Mouse (Mus musculus) heart, postnatal 10 days (tissue): ENCODE measurements around the gene Tigd4. TPM values are rescaled to one million over a fixed set of nuclear protein-coding genes. Genes with fewer than 3 reads are reported as not detected.

Experiments used
- DNase-seq, 2 experiments: peaks; one replicate each; pipeline ENCODE4 v3.0.0; 2021
- intact Hi-C: fragments of 180-260 bp; cut with DNase I; formaldehyde crosslinking; loops from one replicate; pipeline ENCODE4 v1.15.1; 2025
- total RNA-seq, 2 experiments: library from RNA; stranded (reverse); gene quantifications; 2 replicates each; pipeline ENCODE4 v1.2.3; 2021

Tigd4 gene
- total RNA-seq, 2 experiments from 2014 or later, result 0.07 to 0.26 TPM

DNA sequence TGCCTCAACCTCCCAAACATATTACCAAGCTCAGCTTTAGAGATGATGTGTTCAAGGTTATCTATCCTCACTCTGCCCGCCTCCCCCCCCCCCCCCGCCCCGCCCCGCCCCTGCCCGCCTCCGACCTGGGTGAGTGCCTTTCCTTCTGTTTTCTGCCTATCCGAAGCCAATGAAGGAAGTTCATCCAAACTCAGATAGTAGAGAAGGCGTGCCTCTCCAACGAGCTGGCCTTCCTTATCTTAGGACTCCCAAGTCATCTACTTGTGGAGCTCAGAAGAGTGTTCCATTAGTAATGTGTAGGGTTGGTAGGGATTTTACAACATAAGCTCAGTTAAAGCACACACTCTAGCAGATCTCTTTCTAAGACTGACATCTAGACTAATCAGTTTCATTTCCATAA is 9.8 kb downstream of the Tigd4 start:
- no peak for DNase-seq
- intact Hi-C loops, result no loop called here

DNA sequence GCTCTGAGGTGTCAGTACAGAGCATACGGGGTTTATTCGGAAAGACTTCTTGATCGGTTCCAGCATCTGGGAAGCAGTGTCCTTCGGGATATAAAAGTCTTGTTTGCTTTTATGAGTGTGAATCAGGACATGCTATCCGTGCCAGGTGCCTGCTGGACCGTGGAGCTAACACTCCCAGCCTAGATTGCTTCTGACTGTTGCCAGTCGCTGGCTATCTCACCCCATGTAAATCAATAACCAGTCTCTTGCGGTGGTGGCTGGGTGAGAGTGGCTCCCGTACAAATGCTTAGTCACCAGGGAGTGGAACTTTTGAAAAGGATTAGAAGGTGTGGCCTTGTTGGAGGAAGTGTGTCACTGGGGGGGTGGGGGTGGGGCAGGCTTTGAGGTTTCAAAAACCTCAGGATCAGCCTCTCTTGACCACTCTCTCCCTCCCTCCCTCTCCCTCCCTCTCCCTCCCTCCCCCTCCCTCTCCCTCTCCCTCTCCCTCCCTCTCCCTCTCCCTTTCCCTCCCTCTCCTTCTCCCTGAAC is 16.9 kb downstream of the Tigd4 start:
- intact Hi-C loops, result no loop called here
- no peak for DNase-seq

DNA sequence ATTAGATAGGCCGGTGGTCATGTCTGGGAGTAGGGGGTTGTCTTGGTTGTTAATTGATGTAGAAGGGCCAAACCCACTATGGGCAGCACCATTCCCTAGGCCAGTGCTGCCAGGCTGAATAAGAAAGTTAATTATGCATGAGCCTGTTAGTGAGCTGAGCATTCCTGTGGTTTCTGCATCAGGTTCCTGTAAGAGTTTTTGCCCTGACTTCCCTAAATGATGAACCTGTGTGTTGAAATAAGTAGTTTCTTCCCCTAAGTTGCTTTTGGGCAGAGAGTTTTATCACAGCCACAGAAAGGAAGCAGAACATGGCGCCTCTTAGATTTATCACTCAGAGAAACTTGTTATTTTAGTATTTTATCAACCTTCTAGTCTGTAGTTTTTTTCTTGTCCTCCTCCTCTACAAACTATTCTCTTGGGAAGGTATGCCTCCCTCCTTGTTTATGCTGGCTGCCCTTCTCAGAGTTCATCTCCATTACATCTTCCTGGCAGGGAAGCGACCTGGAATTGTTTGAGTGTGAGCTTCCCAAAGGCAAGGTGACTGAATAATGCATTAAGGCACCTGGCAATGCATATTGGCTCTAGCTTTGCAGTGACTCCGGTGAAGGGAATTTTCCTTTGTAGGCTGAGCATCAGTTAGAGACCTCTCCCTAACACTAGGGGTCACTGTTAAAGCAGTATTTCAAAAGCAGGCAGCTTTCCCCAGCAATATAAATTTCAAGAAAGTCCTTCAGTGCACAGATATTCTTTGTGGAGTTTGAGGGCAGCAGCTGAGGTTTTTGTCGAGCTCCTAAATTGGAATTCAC is 21.9 kb downstream of the Tigd4 start:
- peak; percentile 40 to 56 for DNase-seq
- intact Hi-C loops, result loop anchor here (2.0 to 5.0 kb wide), 3 partner anchors 78 to 292 kb away; no protein-coding TSS in a partner anchor

DNA sequence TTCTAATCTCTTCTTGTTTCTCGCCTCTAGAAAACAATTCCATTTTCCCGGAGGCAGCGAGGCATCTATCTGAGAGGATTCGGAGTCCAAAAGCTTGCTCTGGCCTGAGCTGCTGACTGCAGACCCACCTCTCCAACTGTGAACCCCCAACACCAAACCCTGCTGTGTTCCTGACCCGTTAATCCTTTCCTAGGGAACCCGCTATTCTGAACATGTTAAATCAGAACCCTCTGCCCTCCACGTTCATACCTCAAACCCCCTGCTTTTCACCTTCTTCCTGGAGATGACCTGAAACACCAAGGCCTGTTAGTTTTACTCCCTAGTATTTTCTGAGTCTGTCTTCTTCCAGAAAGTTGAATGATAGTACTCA is 22.5 kb downstream of the Tigd4 start:
- no peak for DNase-seq
- intact Hi-C loops, result loop anchor here (2.0 to 5.0 kb wide), 4 partner anchors 77 to 291 kb away; no protein-coding TSS in a partner anchor

GRCm38 (mm10) chr3:84618627-84619026 is 25.3 kb downstream of the Tigd4 start:
- no peak for DNase-seq
- intact Hi-C loops, result loop anchor here (5.0 kb wide), 2 partner anchors 269 to 289 kb away; no protein-coding TSS in a partner anchor

DNA sequence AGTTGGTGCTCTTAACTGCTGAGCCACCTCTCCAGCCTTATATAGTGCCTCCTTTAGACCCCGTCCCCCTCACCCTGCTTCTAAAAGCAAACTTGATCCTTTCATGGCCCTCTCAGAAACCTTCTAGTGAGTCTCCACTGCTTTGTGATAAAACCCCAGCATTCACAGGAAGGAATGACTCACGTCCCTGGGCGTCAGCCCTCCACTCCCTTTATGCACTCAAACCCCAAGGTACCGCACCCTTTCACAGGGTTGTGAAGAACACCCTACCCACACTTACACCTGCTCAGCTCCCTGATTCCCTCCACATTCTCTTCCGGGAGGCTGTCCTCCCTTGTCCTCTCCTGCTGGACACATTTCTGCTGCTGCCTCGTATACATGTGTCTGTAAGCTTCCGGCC is 25.7 kb downstream of the Tigd4 start:
- intact Hi-C loops, result loop anchor here (5.0 kb wide), 2 partner anchors 268 to 288 kb away; no protein-coding TSS in a partner anchor

DNA sequence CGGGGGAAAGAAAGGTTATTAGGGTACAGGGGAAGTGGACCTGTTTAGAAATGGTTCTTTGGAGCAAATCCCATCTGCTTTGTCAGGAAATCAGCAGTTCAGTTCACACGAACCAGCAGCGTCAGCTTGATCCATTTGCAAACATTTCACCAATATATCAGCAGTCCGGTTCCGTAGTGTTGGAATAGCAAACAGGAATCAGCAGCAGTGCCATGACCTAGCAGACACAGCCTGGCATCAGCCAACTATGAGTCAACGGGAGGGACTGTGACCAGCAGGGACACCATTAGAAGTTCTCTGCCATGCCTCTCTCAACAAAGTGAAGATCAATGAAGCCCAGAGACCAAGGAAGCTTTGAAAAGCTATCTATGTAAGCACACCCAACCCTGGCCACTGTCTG is 26.4 kb downstream of the Tigd4 start:
- DNase-seq, result no peak
- intact Hi-C loops, result loop anchor here (5.0 kb wide), 2 partner anchors 268 to 288 kb away; no protein-coding TSS in a partner anchor

More for the DNA sequence above, 25.7 kb downstream of the Tigd4 start:
- no peak for DNase-seq

DNA sequence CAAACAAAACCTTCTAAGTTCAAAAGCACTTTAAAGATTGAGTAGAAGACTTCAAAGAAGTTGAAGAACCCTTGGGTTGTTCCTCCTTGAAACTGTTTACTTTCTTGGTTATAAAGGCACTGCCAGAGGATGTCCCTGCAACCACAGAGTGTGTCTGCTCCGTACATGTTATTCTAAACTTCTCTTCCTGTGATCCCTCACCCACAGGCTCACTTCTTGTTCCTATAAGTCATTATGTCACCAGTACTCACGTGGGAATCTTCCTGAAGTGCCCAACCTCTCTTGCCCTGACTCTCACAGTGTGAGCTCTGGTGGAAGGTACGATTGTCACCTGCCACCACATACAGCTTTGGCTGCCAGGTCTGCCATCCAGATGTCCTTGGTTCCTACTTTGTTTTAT is 28.7 kb downstream of the Tigd4 start:
- intact Hi-C loops, result no loop called here

GRCm38 (mm10) chr3:84631586-84631985 is 38.2 kb downstream of the Tigd4 start:
- no peak for DNase-seq
- intact Hi-C loops, result no loop called here

More for the DNA sequence above, 28.7 kb downstream of the Tigd4 start:
- DNase-seq, result no peak

GRCm38 (mm10) chr3:84637095-84637494 is 43.7 kb downstream of the Tigd4 start:
- DNase-seq, result no peak
- intact Hi-C loops, result no loop called here

- no peak for DNase-seq
- intact Hi-C loops, result no loop called here
Observed at GRCm38 (mm10) chr3:84637890-84638578, 44.7 kb downstream of the Tigd4 start.

- intact Hi-C loops, result no loop called here
- no peak for DNase-seq
Observed at GRCm38 (mm10) chr3:84638858-84639257, 45.5 kb downstream of the Tigd4 start.

DNA sequence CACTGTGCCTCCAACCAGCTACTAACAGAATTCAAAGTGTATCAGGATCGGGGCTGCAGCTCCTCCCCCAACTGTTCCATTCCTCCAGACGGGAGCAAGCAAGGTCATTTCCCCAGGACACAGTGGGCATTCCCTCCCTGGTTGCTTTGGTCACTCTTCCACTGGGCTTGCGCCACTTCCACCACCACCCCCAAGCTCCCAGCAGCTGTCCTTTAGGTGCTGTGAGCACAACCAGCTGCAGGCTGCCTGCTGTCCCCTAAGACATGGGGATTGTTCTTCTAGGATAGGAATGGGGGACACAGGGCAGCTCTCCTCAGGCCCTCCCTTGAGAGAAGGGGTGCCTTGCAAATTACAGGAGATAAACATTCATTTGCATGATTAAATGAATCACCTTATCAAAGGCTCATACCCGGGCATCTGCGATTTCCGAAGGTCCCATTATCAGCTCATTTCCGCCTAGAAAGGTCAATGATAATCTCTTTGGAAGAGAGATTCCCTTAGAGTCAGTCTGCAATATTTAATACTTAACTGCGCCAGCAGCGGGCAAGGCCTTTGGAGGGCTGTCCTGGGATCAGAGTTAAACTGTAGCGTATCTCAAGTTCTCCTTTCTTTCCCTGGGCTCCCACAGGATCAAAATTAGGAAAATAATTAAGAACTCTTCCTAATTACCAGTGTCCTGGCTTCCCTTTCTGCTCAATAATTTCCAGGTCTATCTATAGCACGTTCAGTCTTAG is 46.6 kb downstream of the Tigd4 start:
- no peak for DNase-seq

DNA sequence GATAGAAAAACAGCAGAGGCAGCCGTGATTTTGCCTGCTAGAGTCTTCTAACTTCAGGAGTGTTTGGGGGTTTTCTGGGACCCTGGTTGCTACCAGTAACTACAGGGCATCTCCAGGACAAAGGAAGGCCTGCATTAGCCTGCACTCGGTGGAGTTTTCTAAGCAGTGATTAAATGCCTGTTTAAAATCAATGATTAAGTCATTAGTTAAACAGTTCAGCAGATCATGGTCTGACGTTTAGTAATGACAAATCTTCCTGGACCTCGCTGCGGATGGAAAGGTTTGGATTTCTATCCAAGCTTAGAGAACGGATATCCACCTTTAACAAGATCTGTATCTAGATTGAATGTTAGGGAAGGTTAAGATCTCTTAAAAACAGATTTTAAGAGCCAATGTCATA is 47.2 kb downstream of the Tigd4 start:
- DNase-seq, result no peak
- intact Hi-C loops, result no loop called here

More for the DNA sequence above, 46.6 kb downstream of the Tigd4 start:
- intact Hi-C loops, result no loop called here

GRCm38 (mm10) chr3:84641391-84641790 is 48.0 kb downstream of the Tigd4 start:
- no peak for DNase-seq
- intact Hi-C loops, result no loop called here

- DNase-seq, result no peak
Observed at GRCm38 (mm10) chr3:84642942-84643341, 49.6 kb downstream of the Tigd4 start.

DNA sequence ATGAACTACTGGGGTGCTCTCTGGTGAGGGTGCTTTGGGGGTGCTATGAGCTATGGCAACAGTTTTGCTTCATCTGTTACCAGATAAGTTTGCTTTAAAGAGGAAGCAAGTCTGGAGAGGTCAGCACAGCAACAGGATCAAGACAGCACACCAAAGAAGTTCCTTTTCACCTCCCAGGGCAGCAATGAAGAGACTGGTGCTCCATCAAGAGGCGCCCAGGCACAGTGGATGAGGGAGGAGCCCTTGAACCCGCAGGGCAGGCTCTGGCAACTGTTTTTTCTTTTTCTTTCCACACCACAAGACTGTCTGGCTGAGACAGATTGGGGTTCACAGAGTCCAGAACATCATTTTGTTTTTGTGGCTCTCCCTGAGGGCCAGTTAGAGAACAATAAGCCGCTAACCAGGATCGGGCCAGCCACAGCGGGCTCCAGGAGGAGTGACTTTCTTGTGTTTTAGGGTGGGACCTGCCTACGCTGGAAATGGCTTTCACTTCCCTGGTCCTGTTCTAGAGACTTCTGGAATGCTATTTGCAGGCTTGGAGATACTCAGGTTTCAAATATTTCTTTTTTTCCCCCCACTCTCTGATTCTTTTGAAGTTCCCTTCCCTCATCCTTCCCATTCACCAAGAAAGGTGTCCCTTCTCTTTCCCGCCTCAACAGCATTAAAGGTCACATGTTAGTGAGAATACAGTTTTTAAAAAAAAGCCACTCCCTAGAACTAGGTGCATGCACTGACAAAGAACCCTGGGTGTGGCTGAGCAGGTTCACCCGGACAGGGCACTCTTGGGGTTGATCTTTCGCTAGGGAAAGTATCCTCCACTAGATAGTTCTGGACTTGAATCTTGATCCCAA is 52.0 kb downstream of the Tigd4 start:
- DNase-seq, result no peak
- intact Hi-C loops, result no loop called here

More at GRCm38 (mm10) chr3:84642942-84643341, 49.6 kb downstream of the Tigd4 start:
- intact Hi-C loops, result no loop called here

GRCm38 (mm10) chr3:84646007-84646290 is 52.6 kb downstream of the Tigd4 start:
- no peak for DNase-seq
- intact Hi-C loops, result no loop called here

GRCm38 (mm10) chr3:84646331-84646845 is 53.0 kb downstream of the Tigd4 start:
- intact Hi-C loops, result no loop called here
- no peak for DNase-seq
